Mouse (Mus musculus) stomach, postnatal 0 days (tissue): ENCODE data around the gene Cux1. TPM values are rescaled to one million over a fixed set of nuclear protein-coding genes. Genes with fewer than 3 reads are reported as not detected.

Experiments
- ATAC-seq: fragments of 200-750 bp; cut with Nextera tagmentation; 2 replicates; pipeline ENCODE4 v1.8.0; 2017; ENCODE audit not compliant: low FRiP score, low TSS enrichment
- DNase-seq: peaks from one replicate; pipeline ENCODE4 v3.0.0-alpha.2; 2016; ENCODE audit warnings: low spot score
- H3K27ac ChIP-seq: fragments of 300-500 bp; sonication (generic); replicated peaks from 2 replicates; pipeline ENCODE4 v1.5.1; 2014; ENCODE audit warnings: mild to moderate bottlenecking, control low read depth
- H3K27me3 ChIP-seq: fragments of 300-500 bp; sonication (generic); 2 replicates; pipeline ENCODE4 v1.6.1; 2014; ENCODE audit warnings: low read length; ENCODE audit not compliant: control insufficient read depth, insufficient read depth
- H3K36me3 ChIP-seq: fragments of 300-500 bp; sonication (generic); 2 replicates; pipeline ENCODE4 v1.6.1; 2014; ENCODE audit warnings: low read length, mixed read lengths; ENCODE audit not compliant: control insufficient read depth, insufficient read depth
- H3K4me1 ChIP-seq: fragments of 300-500 bp; sonication (generic); replicated peaks from 2 replicates; pipeline ENCODE4 v1.6.1; 2014; ENCODE audit warnings: antibody characterized with exemption; ENCODE audit not compliant: control insufficient read depth, insufficient read depth
- H3K4me2 ChIP-seq: fragments of 300-500 bp; sonication (generic); replicated peaks from 2 replicates; pipeline ENCODE4 v1.6.1; 2014; ENCODE audit warnings: low read depth, mild to moderate bottlenecking, control low read depth, moderate library complexity
- H3K4me3 ChIP-seq: fragments of 300-500 bp; sonication (generic); 2 replicates; pipeline ENCODE4 v1.5.1; 2014; ENCODE audit warnings: low read depth, low read length, control low read depth
- H3K9ac ChIP-seq: fragments of 300-500 bp; sonication (generic); 2 replicates; pipeline ENCODE4 v1.6.1; 2014; ENCODE audit warnings: mild to moderate bottlenecking, low read length, control low read depth, mixed read lengths
- H3K9me3 ChIP-seq: fragments of 300-500 bp; sonication (generic); 2 replicates; pipeline ENCODE4 v1.6.1; 2016; ENCODE audit warnings: low read length; ENCODE audit not compliant: control insufficient read depth
- CTCF ChIP-seq: IDR thresholded peaks from 2 replicates; pipeline ENCODE4 v1.5.1; 2016; ENCODE audit warnings: antibody characterized with exemption, low read depth, mild to moderate bottlenecking, moderate library complexity
- EP300 ChIP-seq: optimal IDR thresholded peaks from 2 replicates; pipeline ENCODE3; 2016; ENCODE audit warnings: antibody characterized with exemption
- WGBS: fragments of 180-500 bp; shearing (Covaris S2); extraction: QIAGEN DNeasy Blood & Tissue Kit; methylation state at CpG from one replicate; pipeline ENCODE4 v1.1.7; 2014; 5-methylcytosine and 5-hydroxymethylcytosine counted together
- polyA plus RNA-seq: library from polyadenylated mRNA; unstranded; fragments of >200 nt; fragmentation: Nextera tagmentation; extraction: Ambion mirVana; gene quantifications from 2 replicates; pipeline ENCODE4 v1.2.1, GENCODE M21; 2015

Gene Cux1
- polyA plus RNA-seq, 1 experiment from 2014 or later: 33.7 TPM

GRCm38 (mm10) chr5:136386757-136387156 is 180.5 kb downstream of the Cux1 start:
- H3K27me3 ChIP-seq: no peaks in the 10 kb centered on the region
- no peak overlapping the region for H3K9ac ChIP-seq
- no peaks in the 10 kb centered on the region for H3K9me3 ChIP-seq
- no peaks in the 10 kb centered on the region for H3K4me1 ChIP-seq
- H3K27ac ChIP-seq: no peak overlapping the region
- no peak overlapping the region for H3K4me3 ChIP-seq
- DNase-seq: no peak
- no peak overlapping the region for H3K4me2 ChIP-seq
- 78% methylated on average over 2 of the region's 2 CpGs for WGBS
- H3K36me3 ChIP-seq: no peaks in the 10 kb centered on the region
- no peak for ATAC-seq
- TF ChIP-seq EP300 (no peak), CTCF (no peak)

GRCm38 (mm10) chr5:136385161-136385560 is 182.1 kb downstream of the Cux1 start:
- no peak for ATAC-seq
- no peak for TF ChIP-seq EP300
- TF ChIP-seq CTCF: no peak

GRCm38 (mm10) chr5:136382261-136383005 is 184.9 kb downstream of the Cux1 start:
- Histone ChIP-seq H3K36me3 (no peaks in the 10 kb centered on the region), H3K4me3 (no peak overlapping the region), H3K4me2 (no peak overlapping the region), H3K9me3 (no peaks in the 10 kb centered on the region), H3K4me1 (no peaks in the 10 kb centered on the region), H3K27ac (no peak overlapping the region), H3K9ac (no peak overlapping the region), H3K27me3 (no peaks in the 10 kb centered on the region)
- ATAC-seq (0 out of 2 replicates have a peak, but pooled peaks have one; percentile 24), DNase-seq (no peak)
- WGBS: 75% methylated on average over 9 of the region's 9 CpGs
- no peak for TF ChIP-seq CTCF

More at GRCm38 (mm10) chr5:136385161-136385560, 182.1 kb downstream of the Cux1 start:
- Histone ChIP-seq H3K9me3 (no peaks in the 10 kb centered on the region), H3K27me3 (no peaks in the 10 kb centered on the region), H3K9ac (no peak overlapping the region), H3K36me3 (no peaks in the 10 kb centered on the region), H3K4me2 (no peak overlapping the region), H3K27ac (no peak overlapping the region), H3K4me3 (no peak overlapping the region), H3K4me1 (no peaks in the 10 kb centered on the region)
- DNase-seq: no peak
- WGBS: 90% methylated on average over 3 of the region's 3 CpGs

GRCm38 (mm10) chr5:136379405-136379804 is 187.9 kb downstream of the Cux1 start:
- no peak overlapping the region for H3K27ac ChIP-seq
- H3K4me3 ChIP-seq: no peak overlapping the region
- TF ChIP-seq CTCF (peak; percentile 57), EP300 (no peak)
- no peak overlapping the region for H3K9ac ChIP-seq
- H3K9me3 ChIP-seq: no peaks in the 10 kb centered on the region
- 0 out of 2 replicates have a peak, but pooled peaks cover 4% of the 10 kb centered on the region for H3K4me1 ChIP-seq
- H3K27me3 ChIP-seq: no peaks in the 10 kb centered on the region
- ATAC-seq (no peak), DNase-seq (no peak)
- no peaks in the 10 kb centered on the region for H3K36me3 ChIP-seq
- 89% methylated on average over 1 of the region's 1 CpGs for WGBS
- no peak overlapping the region for H3K4me2 ChIP-seq

- H3K4me2 ChIP-seq: no peak overlapping the region
- 0 out of 2 replicates have a peak, but pooled peaks cover 4% of the 10 kb centered on the region for H3K4me1 ChIP-seq
- no peak overlapping the region for H3K27ac ChIP-seq
- no peak for DNase-seq
- no peaks in the 10 kb centered on the region for H3K9me3 ChIP-seq
- H3K36me3 ChIP-seq: no peaks in the 10 kb centered on the region
- H3K9ac ChIP-seq: no peak overlapping the region
- TF ChIP-seq CTCF (no peak), EP300 (no peak)
- 71% methylated on average over 3 of the region's 3 CpGs for WGBS
- no peak for ATAC-seq
- H3K27me3 ChIP-seq: no peaks in the 10 kb centered on the region
- H3K4me3 ChIP-seq: no peak overlapping the region
Observed at GRCm38 (mm10) chr5:136377101-136377500, 190.2 kb downstream of the Cux1 start.

GRCm38 (mm10) chr5:136375350-136375749 is 191.9 kb downstream of the Cux1 start:
- Histone ChIP-seq H3K9me3 (no peaks in the 10 kb centered on the region), H3K27me3 (no peaks in the 10 kb centered on the region), H3K4me1 (0 out of 2 replicates have a peak, but pooled peaks cover 4% of the 10 kb centered on the region), H3K36me3 (no peaks in the 10 kb centered on the region), H3K27ac (no peak overlapping the region), H3K4me3 (no peak overlapping the region), H3K4me2 (no peak overlapping the region), H3K9ac (no peak overlapping the region)
- TF ChIP-seq CTCF (no peak), EP300 (no peak)
- 65% methylated on average over 3 of the region's 3 CpGs for WGBS
- ATAC-seq (0 out of 2 replicates have a peak, but pooled peaks have one; percentile 64), DNase-seq (no peak)
